Mouse (Mus musculus) gastrocnemius, postnatal 36 days (tissue): ENCODE measurements around the gene Scand1. TPM values are rescaled to one million over a fixed set of nuclear protein-coding genes. Genes with fewer than 3 reads are reported as not detected.
A peak's percentile ranks its signal among the peaks of the same experiment; 100 is the strongest.

Experiments used
- DNase-seq, 2 experiments: peaks; one replicate each; pipeline ENCODE4 v3.0.0; 2022
- intact Hi-C: fragments of 180-260 bp; cut with DNase I; formaldehyde crosslinking; loops from one replicate; pipeline ENCODE4 v1.15.1; 2025
- total RNA-seq, 2 experiments: library from RNA; stranded (reverse); gene quantifications; 2 replicates each; pipeline ENCODE4 v1.2.3; 2021

Gene Scand1
- total RNA-seq, 2 experiments from 2014 or later: 51.6 to 57.5 TPM

GRCm38 (mm10) chr2:156310455-156310854 lies 2.0 kb downstream of the Scand1 start:
- intact Hi-C loops: no loop called here
- no peak for DNase-seq

- intact Hi-C loops: no loop called here
- DNase-seq: no peak
Observed at GRCm38 (mm10) chr2:156309948-156310347, 2.6 kb downstream of the Scand1 start.

GRCm38 (mm10) chr2:156307261-156307660 lies 5.2 kb downstream of the Scand1 start:
- intact Hi-C loops: no loop called here
- no peak for DNase-seq

DNA sequence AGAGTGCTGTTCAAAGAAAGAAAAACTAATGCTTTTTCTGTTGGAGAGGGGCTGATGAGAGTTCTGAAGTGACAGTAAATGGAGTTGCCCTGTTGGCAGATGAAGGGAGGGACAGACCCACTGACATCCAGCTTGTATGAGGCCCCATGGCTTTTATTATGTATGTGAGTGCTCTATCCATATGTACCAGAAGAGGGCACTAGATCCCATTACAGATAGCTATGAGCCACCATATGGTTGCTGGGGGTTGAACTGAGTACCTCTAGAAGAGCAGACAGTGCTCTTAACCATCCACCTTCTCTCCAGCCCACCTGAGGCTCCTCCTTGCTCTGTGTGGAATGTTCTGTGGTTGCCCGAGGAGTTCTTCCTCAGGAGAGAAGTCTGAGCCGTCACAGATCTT lies 6.7 kb downstream of the Scand1 start:
- no peak for DNase-seq
- intact Hi-C loops: no loop called here

DNA sequence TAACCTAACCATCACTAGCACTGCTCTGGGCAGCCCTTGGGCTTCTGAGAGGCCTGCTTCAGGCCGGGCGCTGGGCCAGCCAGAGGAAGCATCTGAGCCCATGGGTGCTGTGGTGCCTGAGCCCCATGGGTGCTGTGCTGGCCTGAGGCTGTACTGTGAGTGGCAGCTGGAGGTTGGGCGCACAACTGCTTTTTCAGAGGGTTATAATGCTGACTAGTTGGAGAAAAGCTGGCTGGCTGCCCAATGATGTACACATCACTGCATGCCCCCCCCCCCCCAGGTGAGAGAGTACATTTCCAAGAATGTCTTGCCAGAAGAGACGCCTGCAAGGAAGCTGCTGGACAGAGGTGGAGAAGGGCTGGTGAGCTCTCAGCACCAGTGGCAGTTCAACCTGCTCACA lies 8.2 kb downstream of the Scand1 start:
- DNase-seq: no peak

DNA sequence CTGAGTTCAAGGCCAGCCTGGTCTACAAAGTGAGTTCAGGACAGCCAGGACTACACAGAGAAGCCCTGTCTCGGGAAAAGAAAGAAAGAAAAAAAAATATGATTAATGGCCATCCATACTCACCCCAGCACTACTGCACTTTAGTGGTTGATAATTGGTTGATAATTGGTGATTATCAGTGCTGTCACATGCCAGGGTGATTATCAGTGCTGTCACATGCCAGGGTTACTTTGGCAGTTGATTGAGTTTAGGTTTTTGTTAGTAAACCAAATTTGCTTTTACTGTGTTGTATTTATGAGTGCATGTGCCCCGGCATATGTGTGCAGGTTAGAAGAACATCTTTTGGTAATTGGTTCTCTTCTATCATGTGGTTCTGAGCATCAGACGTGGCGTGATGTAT lies 10.4 kb downstream of the Scand1 start:
- intact Hi-C loops: no loop called here
- DNase-seq: no peak

More for the DNA sequence above, 8.2 kb downstream of the Scand1 start:
- intact Hi-C loops: no loop called here

GRCm38 (mm10) chr2:156298458-156298857 lies 14.0 kb downstream of the Scand1 start:
- intact Hi-C loops: no loop called here
- DNase-seq: no peak

DNA sequence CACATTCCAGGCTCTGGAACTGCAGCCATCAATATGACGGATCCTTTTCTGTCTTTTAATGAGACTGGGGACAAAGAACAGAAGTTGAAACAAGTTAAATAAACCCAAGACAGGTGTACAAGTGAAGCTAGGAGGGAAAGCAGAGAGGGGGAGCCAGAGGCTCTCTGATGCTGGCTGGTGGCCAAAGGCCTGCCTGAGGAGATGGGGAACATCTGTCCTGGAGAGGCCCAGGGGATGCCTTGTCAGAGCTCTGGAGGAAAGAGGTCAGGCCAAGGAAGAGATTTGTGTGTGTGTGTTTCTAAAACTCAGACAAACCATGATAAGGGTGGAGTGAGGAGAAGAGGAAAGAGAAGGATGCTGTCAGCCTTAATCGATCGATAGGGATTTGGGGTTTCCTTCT lies 14.9 kb downstream of the Scand1 start:
- no peak for DNase-seq
- intact Hi-C loops: no loop called here

- intact Hi-C loops: no loop called here
- no peak for DNase-seq
Observed at GRCm38 (mm10) chr2:156296190-156296589, 16.3 kb downstream of the Scand1 start.

GRCm38 (mm10) chr2:156295601-156296063 lies 16.9 kb downstream of the Scand1 start:
- DNase-seq: no peak
- intact Hi-C loops: no loop called here

DNA sequence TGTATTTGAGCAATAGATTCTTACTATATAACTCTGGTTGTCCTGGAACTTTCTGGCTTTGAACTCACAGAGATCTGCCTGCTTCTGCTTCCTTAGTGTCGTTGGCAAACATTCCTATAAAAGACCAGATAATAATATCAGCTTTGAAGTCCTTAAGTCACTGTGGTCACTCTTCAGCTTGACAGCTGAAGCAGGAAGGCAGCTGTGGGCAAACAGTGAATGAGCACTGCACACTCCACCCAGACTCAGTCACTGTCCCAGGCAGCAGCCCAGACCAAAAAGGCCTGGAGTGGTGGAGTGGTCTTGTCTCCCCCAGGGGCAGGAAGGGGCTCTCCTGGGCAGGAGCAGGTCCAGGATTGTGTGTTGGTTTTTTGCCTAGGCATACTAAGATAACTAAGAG lies 20.5 kb downstream of the Scand1 start:
- DNase-seq: no peak

GRCm38 (mm10) chr2:156289552-156290160 lies 22.8 kb downstream of the Scand1 start:
- DNase-seq: no peak
- intact Hi-C loops: no loop called here

More for the DNA sequence above, 20.5 kb downstream of the Scand1 start:
- intact Hi-C loops: no loop called here

GRCm38 (mm10) chr2:156288222-156288621 lies 24.3 kb downstream of the Scand1 start:
- no peak for DNase-seq
- intact Hi-C loops: no loop called here

- intact Hi-C loops: no loop called here
- DNase-seq: no peak
Observed at GRCm38 (mm10) chr2:156286733-156287132, 25.8 kb downstream of the Scand1 start.

- no peak for DNase-seq
- intact Hi-C loops: no loop called here
Observed at GRCm38 (mm10) chr2:156285161-156285560, 27.3 kb downstream of the Scand1 start.

DNA sequence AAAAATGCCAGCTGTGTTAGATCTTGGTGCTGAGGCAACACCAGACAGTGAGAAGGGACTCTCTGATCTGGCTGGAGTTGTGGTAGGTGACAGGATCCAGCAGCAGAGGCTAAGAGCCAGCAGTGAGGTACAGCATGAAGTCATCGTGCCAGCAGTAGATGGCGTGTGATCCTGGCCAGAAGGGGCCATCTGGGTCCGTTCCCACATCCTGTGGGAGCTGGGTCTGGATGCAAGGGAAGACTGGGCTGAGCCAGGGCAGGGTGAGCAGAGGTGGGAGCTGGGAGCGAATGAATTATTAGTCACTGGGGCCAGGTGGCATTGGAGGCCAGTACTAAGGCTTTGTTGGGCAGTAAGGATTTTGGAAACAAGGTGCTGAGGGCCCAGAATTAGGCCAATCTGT lies 31.3 kb downstream of the Scand1 start:
- intact Hi-C loops: no loop called here
- DNase-seq: no peak

DNA sequence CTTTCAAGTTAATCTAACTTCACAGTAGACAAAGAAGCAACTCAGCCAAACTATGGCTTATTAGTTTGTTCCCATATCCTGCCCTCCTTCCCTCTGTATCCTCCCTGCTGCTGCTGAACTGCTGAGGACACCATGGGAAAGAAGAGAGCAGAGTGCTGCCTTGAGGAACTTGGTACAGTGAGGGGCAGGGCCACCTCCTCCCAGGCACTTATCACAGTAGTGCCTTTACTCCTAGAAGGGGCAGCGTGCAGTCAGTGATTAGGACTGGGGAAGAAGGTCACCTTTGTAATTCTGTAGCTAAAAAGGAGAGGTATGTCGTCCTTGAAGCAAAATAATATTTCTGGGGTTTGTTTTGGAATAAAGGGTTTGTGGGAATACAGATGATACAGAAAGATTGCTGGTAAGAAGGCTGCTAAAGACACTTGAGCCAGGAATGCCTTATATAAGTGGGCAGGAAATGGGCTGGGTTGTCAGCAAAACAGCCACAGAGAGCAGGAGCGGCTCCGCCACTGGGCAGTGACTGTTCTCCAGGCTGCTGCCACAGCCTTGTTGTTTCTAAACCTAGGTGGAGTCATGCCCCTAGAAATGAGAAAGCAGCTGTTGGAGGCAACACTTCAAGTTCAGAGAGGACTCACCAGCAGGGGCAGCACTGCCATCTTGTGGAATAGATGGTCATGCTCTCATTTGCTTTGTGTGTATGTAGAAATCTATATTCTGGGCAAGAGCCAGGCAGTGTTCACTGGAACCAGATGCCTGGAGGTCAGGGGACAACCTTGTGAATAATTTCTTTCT lies 34.1 kb downstream of the Scand1 start:
- intact Hi-C loops: loop anchor here (2.0 to 5.0 kb wide), 4 partner anchors 81 to 316 kb away; partner anchors contain the start of genes Nfs1, Phf20 and Romo1
- DNase-seq: peak; percentile 70 to 76

GRCm38 (mm10) chr2:156272553-156272952 lies 40.0 kb downstream of the Scand1 start:
- no peak for DNase-seq
- intact Hi-C loops: no loop called here

DNA sequence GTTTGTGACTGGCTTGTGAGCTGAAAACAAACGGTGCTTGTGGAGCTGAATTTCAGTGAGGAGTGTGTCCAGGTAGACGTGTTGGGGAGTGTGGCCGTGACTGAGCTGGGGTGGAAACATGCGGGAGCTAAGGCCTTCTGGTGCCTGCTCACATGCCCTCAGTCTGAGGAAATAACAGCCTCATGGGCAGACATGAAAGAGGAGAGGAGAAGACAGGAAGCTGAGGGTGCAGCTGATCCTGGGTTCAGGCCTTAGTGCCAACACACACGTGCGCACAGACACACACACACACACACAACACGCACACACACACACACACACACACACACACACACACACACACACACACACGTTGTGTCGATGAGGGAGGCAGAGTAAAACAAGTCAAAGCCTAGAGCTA lies 44.9 kb downstream of the Scand1 start:
- intact Hi-C loops: no loop called here
- DNase-seq: no peak

DNA sequence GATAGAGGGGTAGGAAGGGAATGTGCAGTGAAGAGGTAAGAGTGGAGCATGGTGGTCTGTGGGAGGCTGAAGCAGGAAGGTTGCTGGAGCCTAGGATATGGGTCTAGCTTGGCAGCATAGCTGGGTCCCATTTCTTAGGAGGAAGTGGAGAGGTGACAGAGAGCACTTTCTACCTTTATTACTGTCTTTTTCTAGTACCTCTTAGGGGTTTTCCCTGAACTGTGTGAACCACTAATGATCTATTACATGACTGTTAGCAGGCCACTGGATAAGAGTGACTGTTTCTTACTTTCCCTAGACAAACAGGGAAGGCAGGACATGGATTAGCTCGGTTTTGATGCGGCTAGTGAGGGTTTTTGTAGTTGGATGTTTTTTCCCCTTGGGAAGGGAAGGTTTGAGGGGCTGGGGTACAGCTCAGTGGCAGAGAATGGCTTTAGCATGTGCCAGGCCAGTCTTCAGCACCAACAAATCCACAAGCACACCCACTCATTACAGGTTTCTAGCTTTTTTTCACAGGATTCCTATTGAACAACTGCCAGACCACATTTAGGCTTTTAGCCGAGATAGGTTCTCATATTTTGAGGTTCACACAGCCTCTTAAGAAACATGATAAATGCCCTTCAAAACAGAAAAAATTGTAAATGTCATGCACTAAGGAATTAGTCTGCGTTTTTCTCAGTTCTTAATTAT lies 49.2 kb downstream of the Scand1 start:
- intact Hi-C loops: loop anchor here (5.0 kb wide), 1 partner anchor 71 kb away; no protein-coding TSS in a partner anchor
- DNase-seq: no peak
